Mouse (Mus musculus): ENCODE results near the gene Ufsp1. TPM values are rescaled to one million over a fixed set of nuclear protein-coding genes. Genes with fewer than 3 reads are reported as not detected.

Ufsp1 gene
- polyA plus RNA-seq, 1 experiment from 2014 or later = 8.5 TPM

DNA sequence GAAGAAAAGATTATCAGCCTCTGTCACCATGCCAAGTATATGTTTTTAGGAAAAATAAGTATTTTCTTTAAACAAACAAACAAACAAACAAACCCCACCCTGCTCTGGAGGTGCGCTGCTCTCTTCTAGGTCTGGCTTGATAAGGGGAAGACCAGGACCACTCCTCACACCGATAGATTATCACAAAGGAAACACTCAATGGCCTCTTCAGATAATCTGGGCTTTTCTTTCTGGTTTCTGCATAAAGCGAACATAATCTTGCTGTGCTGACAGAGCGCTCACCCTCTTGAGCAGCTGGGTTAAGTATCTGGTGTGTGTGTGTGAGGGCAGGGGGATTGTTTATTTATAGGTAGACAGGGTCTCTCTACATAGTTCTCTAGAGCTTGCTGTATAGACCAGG lies 9.2 kb downstream of the Ufsp1 start:
- no peak overlapping the region for H3K27ac ChIP-seq
- H3K4me1 ChIP-seq = peaks cover 30% of the 10 kb centered on the region
- H3K27me3 ChIP-seq (ENCODE audit: low read depth, poor library complexity, severe bottlenecking) = no peaks in the 10 kb centered on the region
- no peak for DNase-seq (ENCODE audit: low spot score)
- no peak overlapping the region for H3K4me3 ChIP-seq
- peaks cover 77% of the 10 kb centered on the region for H3K36me3 ChIP-seq
- WGBS = 89% methylated on average over 4 of the region's 4 CpGs
- no peaks in the 10 kb centered on the region for H3K9me3 ChIP-seq (replicated peaks)

DNA sequence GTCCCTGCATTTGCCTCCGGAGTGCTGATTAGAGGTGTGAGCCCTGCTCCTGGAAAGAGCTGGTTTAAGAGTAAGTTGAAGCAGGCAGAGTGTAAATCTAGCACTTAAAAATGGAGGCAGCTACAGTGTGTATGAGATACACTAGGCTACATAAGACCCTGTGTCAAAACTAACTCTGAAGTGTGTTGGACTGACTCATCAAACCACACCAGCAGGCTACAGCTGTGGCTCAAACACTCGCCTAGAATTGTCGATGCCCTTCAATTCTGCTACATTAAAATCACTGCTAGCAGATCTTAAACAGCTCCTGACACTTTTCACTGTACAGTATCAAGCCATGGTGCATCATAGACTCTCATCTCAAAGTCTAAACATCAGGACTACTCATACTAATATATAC lies 9.7 kb downstream of the Ufsp1 start:
- H3K4me1 ChIP-seq = peaks cover 31% of the 10 kb centered on the region
- 79% methylated on average over 3 of the region's 3 CpGs for WGBS
- peaks cover 77% of the 10 kb centered on the region for H3K36me3 ChIP-seq
- H3K27ac ChIP-seq = no peak overlapping the region
- peak overlapping the region; percentile 97; the same call in 1 of the 2 replicates for H3K4me3 ChIP-seq
- DNase-seq (ENCODE audit: low spot score) = no peak
- no peaks in the 10 kb centered on the region for H3K27me3 ChIP-seq (ENCODE audit: low read depth, poor library complexity, severe bottlenecking)
- no peaks in the 10 kb centered on the region for H3K9me3 ChIP-seq (replicated peaks)

DNA sequence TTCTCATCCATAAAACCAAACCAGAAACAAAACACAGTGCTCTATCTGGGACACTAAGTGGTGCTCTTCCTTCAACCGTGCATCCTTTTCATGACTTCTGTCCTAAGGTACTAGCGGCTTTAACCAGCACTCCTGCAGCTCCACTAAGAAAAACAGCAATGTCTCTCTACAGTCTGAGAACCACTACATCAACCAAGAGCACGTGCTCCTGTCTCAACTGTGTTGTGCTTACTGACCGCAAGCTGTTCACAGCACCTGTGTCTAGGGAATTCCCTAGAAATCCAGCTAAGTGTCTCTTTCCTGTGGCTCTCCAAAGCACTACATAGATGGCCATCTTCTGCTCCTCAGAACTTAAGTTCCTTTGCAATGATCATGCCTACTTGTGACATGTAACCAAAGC lies 10.4 kb downstream of the Ufsp1 start:
- Histone ChIP-seq H3K4me1 (peaks cover 31% of the 10 kb centered on the region), H3K27ac (no peak overlapping the region), H3K9me3 (replicated peaks) (no peaks in the 10 kb centered on the region), H3K36me3 (peaks cover 77% of the 10 kb centered on the region), H3K4me3 (peak overlapping the region; percentile 97), H3K27me3 (ENCODE audit: low read depth, poor library complexity, severe bottlenecking) (no peaks in the 10 kb centered on the region)
- WGBS = 57% methylated on average over 4 of the region's 4 CpGs
- no peak for DNase-seq (ENCODE audit: low spot score)

DNA sequence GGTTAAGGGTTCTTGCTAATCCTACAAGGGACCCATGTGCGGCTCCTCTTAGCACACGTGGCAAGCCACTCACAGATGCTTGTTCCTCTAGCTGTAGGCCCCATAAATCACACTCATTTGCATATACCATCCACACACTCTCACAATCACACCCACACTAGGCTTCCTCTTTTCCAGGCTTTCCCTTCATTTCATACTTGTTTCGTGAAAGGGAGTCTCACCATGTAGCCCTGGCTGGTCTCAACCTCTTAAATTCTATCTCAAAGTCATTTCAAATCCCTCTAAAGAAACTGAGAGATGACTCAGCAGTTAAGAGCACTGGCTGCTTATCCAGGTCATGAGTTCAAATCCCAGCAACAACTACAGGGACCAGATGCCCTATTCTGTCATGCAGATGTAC lies 11.4 kb downstream of the Ufsp1 start:
- 49% methylated on average over 3 of the region's 3 CpGs for WGBS
- Histone ChIP-seq H3K36me3 (peaks cover 77% of the 10 kb centered on the region), H3K9me3 (replicated peaks) (no peaks in the 10 kb centered on the region), H3K4me3 (peak overlapping the region; percentile 97), H3K27me3 (ENCODE audit: low read depth, poor library complexity, severe bottlenecking) (no peaks in the 10 kb centered on the region), H3K27ac (no peak overlapping the region), H3K4me1 (peaks cover 31% of the 10 kb centered on the region)
- DNase-seq (ENCODE audit: low spot score) = no peak

DNA sequence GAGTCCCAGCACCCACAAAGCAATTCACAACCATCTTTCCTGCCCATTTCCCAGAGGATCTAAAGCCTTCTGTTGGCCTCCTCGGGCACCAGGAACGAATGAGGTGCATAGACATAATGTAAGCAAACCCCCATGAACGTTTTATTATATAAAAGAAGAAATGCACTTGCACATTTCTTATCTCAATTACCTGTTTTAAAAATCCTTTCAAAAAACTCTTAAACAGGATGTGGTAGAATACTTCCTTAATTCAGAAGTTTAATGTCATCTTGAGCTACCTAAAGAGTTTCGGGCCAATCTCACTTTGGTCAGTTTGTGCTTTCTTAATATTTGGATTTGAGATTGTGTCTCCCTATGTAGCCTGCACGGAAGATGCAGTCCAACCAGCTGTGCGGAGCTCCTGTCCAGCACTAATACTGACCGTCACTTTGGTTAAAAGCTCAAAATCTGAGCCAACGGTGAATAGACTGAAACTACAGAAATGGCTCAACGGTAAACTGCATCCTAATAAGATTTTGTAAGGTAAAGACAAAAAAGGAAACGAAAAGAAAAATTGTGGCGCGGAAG lies 12.1 kb downstream of the Ufsp1 start:
- WGBS = 21% methylated on average over 12 of the region's 12 CpGs
- peaks cover 32% of the 10 kb centered on the region for H3K4me1 ChIP-seq
- peak overlapping the region; percentile 97 for H3K4me3 ChIP-seq
- H3K27ac ChIP-seq = peak overlapping the region; percentile 98
- H3K27me3 ChIP-seq (ENCODE audit: low read depth, poor library complexity, severe bottlenecking) = no peaks in the 10 kb centered on the region
- H3K36me3 ChIP-seq = peaks cover 77% of the 10 kb centered on the region
- no peaks in the 10 kb centered on the region for H3K9me3 ChIP-seq (replicated peaks)
- DNase-seq (ENCODE audit: low spot score) = no peak

DNA sequence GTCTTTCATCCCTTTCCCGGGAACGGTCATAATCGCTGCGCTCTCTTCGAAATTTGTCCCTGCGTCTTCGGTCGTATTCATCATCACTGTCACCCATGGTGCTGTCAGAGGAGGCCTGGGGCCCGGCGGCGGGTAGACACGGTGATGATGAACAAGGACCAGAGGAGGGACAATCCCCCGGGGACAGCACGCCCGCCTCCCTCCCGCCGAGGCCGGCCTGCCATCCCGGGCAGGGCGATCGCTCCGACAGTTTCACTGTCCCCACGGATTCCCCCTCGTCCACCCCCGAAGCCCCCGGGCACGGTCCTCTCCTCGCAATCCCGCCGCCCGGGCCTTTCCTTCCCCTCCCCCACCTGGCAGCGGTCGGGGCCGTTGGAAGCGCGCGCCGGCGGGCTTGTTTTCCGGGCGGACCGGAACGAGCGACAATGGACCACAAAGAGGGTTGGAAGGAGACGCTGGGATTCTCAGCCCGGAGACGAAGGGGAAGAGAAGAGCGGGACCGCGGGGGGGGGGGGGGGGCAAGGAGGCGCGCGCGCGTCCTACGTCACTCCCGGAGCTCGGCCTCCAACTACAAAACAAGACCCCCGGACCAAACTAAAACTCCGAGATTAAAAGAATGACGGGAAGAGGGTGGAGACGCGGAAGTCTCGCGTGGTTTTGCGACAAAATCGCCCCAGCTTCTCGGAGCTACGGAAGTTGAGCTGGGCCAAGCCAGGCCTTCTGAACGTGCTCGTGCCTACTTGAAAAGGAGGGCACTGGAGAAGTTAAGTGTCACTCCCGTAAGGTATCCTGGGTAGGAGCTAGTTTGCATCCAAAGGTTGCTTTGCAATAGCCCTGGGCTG lies 12.9 kb downstream of the Ufsp1 start, which contains the start of gene Srrt:
Gene Srrt (minus strand): TSS at position 604 of the 842 bp plus-strand sequence.
- under 1% methylated on average over 72 of the region's 72 CpGs for WGBS
- H3K36me3 ChIP-seq = peaks cover 77% of the 10 kb centered on the region
- peak within 1 kb of the TSS; percentile 97 for H3K4me3 ChIP-seq
- H3K4me1 ChIP-seq = peaks cover 39% of the 10 kb centered on the region
- DNase-seq (ENCODE audit: low spot score) = peak; percentile 90
- H3K9me3 ChIP-seq (replicated peaks) = no peaks in the 10 kb centered on the region
- peak within 1 kb of the TSS; percentile 98 for H3K27ac ChIP-seq
- H3K27me3 ChIP-seq (ENCODE audit: low read depth, poor library complexity, severe bottlenecking) = no peaks in the 10 kb centered on the region

DNA sequence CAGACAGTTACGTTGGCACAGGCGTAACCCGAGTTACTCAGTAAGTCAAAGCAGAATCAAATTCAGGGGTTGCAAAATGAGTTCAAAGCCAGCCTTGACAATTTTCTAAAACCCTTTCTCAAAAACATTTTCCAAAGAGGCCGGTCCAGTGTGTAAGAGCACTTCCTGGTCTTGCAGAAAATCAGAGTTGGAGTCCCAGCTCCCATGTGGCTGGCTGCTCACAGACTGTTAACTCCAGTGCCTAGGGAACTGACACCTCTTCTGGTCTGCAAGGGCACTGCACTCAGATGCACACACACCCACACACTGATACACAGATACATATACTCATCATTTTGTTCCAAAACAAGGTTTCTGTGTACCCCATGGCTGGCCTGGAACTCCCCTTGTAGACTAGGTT lies 13.9 kb downstream of the Ufsp1 start:
- H3K4me1 ChIP-seq = peaks cover 50% of the 10 kb centered on the region
- 94% methylated on average over 4 of the region's 4 CpGs for WGBS

DNA sequence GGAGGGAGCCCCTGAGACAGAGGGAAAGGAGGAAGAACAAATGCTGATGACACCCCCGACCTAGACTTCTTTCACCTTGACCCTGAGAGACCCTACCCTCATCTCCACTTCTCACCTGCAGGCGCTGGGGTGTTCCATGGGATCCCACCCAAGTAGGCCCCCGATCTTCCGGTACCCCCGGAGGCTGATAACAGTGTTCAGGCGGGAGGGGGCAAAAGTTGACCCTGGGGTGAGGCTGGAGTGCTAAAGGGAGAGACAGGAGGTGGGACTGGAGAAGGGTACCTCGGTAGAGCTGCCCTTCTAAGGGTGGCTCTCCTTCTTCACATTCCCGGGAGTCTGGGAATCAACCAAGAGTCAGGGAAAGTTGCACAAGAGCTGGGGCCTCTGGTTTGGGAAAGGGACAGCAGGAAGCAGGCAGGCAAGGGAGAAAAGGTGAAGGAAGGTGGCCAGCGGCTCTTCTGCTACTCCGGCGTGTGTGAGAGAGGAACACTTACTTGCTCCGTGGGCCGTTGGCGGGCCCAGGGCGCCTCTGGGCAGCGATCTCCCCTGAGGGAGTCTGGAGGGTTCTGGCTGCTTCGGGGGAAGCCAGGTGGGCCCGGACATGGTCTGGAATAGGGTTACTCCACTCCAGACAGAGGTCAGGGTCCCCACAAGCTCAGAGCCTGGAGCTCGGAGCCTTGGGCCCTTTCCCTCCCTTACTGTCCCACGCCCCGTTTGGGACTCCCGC lies 19.2 kb downstream of the Ufsp1 start:
- Histone ChIP-seq H3K27me3 (ENCODE audit: low read depth, poor library complexity, severe bottlenecking) (no peaks in the 10 kb centered on the region), H3K9me3 (replicated peaks) (no peaks in the 10 kb centered on the region), H3K36me3 (peaks cover 57% of the 10 kb centered on the region), H3K4me3 (peak overlapping the region; percentile 75), H3K27ac (peak overlapping the region; percentile 95), H3K4me1 (peaks cover 42% of the 10 kb centered on the region)
- 2% methylated on average over 22 of the region's 22 CpGs for WGBS
- DNase-seq (ENCODE audit: low spot score) = no peak

More for the DNA sequence above, 13.9 kb downstream of the Ufsp1 start:
- Histone ChIP-seq H3K4me3 (peak overlapping the region; percentile 97), H3K27me3 (ENCODE audit: low read depth, poor library complexity, severe bottlenecking) (no peaks in the 10 kb centered on the region), H3K36me3 (peaks cover 74% of the 10 kb centered on the region), H3K9me3 (replicated peaks) (no peaks in the 10 kb centered on the region), H3K27ac (peak overlapping the region; percentile 98; the same call in 1 of the 2 replicates)
- DNase-seq (ENCODE audit: low spot score) = no peak

DNA sequence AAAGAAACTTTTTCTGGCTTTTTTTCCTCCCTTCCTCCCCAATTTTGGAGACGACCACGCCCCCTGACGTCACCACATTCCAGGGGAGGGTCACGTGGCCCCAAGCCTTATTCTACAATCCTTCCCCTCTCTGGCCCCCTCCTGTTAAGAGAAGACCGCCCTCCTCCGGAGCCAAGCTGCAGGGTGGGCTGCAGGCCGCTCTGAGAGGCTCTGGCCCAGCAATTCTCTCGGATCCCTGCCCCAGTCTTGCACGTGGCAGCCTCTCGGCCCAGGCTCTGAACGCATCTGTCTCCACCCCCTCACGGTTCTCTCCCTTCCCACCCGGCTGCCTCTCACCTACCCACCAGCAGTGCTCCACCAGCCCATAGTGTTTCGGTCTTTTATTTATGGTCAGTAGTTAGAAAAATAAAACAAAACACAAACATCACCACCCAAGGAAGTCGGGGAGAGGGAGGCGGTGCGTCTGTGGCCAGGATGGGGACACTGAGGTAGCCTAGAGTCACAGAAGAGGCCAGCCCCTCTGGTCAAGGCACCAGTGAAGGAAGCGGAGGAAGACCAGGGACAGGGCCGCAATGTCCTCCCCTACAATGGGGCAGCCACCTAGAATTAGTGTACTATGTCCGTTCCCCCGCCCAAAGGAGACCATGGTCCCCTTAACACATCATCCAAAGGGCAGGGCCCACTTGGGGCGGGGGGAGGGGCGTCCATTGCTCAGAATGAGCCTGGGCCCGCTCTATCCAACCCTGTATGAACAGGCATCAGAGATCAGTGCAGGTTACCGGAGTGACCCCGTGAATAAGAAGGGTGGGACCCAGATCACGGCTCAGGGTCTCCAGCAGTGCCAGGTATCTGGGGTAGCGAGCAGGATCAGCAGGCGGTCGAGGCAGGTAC lies 20.0 kb downstream of the Ufsp1 start, which contains the start of gene Trip6:
Gene Trip6 (minus strand): TSS at position 212 of the 891 bp plus-strand sequence.
- Histone ChIP-seq H3K27me3 (ENCODE audit: low read depth, poor library complexity, severe bottlenecking) (no peaks in the 10 kb centered on the region), H3K4me3 (peak within 1 kb of the TSS; percentile 75), H3K27ac (peak within 1 kb of the TSS; percentile 95), H3K36me3 (peaks cover 55% of the 10 kb centered on the region), H3K9me3 (replicated peaks) (no peaks in the 10 kb centered on the region), H3K4me1 (peaks cover 42% of the 10 kb centered on the region)
- 12% methylated on average over 30 of the region's 30 CpGs for WGBS
- peak; percentile 96 for DNase-seq (ENCODE audit: low spot score)

DNA sequence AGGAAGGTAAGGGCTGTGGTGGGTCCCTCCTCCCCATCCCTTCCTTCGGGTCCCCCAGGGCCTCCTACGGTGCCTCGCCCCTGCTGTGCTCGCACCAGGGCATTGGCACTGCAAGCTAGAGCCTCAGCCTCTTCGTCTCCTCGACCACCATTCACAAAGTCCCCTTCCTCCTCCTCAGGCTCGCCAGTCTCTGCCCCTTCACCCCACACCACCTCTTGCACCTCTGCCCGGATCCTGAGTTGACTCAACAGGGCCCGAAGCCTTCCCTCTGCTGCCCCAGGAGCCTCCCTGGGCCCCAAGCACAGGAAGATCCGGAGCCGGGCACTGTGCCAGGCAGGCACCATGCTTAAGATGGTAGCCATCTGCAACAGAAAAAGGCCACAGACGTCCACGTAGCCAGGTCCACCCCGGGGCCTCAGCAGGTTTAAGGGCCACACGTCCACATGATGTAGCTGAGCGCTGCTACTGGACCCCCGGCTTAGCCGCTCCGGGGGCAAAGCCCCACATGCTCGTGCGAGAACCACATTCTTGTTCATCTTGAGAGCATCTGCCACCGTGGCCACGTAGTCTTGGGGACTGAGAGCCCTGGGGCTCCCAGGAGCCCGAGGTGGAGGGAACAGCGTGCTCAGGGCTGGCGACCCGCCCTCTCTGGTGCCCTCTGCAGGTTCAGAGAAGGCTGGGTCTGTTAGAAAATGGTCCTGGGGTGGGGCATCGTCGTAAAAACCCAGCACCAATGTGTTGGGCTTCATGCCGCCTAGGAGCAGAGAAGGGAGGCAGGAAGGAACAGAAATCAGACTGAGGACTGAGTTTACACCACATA lies 20.9 kb downstream of the Ufsp1 start:
- 38% methylated on average over 30 of the region's 30 CpGs for WGBS
- peak; percentile 61 for DNase-seq (ENCODE audit: low spot score)
- no peaks in the 10 kb centered on the region for H3K27me3 ChIP-seq (ENCODE audit: low read depth, poor library complexity, severe bottlenecking)
- H3K27ac ChIP-seq = peak overlapping the region; percentile 95
- peaks cover 53% of the 10 kb centered on the region for H3K36me3 ChIP-seq
- peak overlapping the region; percentile 75 for H3K4me3 ChIP-seq
- H3K4me1 ChIP-seq = peaks cover 42% of the 10 kb centered on the region
- H3K9me3 ChIP-seq (replicated peaks) = no peaks in the 10 kb centered on the region

DNA sequence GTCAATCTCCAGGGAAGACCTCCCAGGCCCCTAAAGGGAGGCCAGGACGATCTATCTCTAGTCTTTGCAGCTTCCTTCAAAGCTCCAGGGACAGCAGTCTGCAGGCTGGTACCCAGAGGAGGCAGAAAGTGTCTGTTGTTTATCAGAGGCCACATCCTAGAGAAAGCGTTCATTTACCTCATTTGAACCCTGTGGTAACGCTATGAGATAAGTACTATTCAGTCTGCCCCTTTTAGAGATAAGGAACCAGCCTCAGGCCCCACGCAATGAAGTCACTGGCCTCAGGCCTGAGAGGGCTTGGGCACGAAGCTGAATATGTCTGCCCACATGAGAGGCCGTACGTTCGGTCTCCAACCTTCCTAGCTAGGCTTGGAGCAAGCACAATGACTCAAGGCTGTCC lies 22.9 kb downstream of the Ufsp1 start:
- Histone ChIP-seq H3K4me1 (peaks cover 33% of the 10 kb centered on the region), H3K27ac (no peak overlapping the region), H3K27me3 (ENCODE audit: low read depth, poor library complexity, severe bottlenecking) (no peaks in the 10 kb centered on the region), H3K4me3 (no peak overlapping the region), H3K36me3 (peaks cover 51% of the 10 kb centered on the region), H3K9me3 (replicated peaks) (no peaks in the 10 kb centered on the region)
- WGBS = 93% methylated on average over 8 of the region's 8 CpGs
- DNase-seq (ENCODE audit: low spot score) = no peak
